Mouse (Mus musculus) brown adipose tissue, adult 24 weeks (tissue): ENCODE results near the gene Gprc5a. TPM values are rescaled to one million over a fixed set of nuclear protein-coding genes. Genes with fewer than 3 reads are reported as not detected.

Experiments used
- H3K27ac ChIP-seq: fragments of 200-500 bp; replicated peaks from 2 replicates; pipeline ENCODE4 v1.5.1; 2012; ENCODE audit warnings: low read depth, mild to moderate bottlenecking, low read length
- H3K4me1 ChIP-seq: fragments of 200-500 bp; 2 replicates; pipeline ENCODE4 v1.6.1; 2012; ENCODE audit warnings: low read length, mixed read lengths; ENCODE audit not compliant: control insufficient read depth, insufficient read depth, insufficient read length
- H3K4me3 ChIP-seq: fragments of 200-500 bp; 2 replicates; pipeline ENCODE4 v1.5.1; 2012; ENCODE audit warnings: low read depth, mild to moderate bottlenecking, low read length, moderate library complexity; ENCODE audit not compliant: insufficient read depth
- polyA plus RNA-seq: library from polyadenylated mRNA; stranded (reverse); fragments of >200 nt; gene quantifications from 2 replicates; pipeline ENCODE4 v1.2.4, GENCODE M21; 2012; ENCODE audit not compliant: missing spikeins, insufficient read depth, insufficient read length

Gprc5a gene
- polyA plus RNA-seq, 1 experiment: 0.67 TPM

GRCm38 (mm10) chr6:135090661-135091060, 25.2 kb downstream of the Gprc5a start:
- no peak overlapping the region for H3K27ac ChIP-seq
- H3K4me3 ChIP-seq: no peak overlapping the region
- H3K4me1 ChIP-seq: no peaks in the 10 kb centered on the region

GRCm38 (mm10) chr6:135092798-135093470, 27.5 kb downstream of the Gprc5a start:
- Histone ChIP-seq H3K4me1 (no peaks in the 10 kb centered on the region), H3K4me3 (no peak overlapping the region), H3K27ac (no peak overlapping the region)

- Histone ChIP-seq H3K4me1 (no peaks in the 10 kb centered on the region), H3K4me3 (no peak overlapping the region), H3K27ac (no peak overlapping the region)
These were observed 35.5 kb downstream of the Gprc5a start for GRCm38 (mm10) chr6:135100787-135101472.

- no peaks in the 10 kb centered on the region for H3K4me1 ChIP-seq
- no peak overlapping the region for H3K27ac ChIP-seq
- H3K4me3 ChIP-seq: no peak overlapping the region
These were observed 37.4 kb downstream of the Gprc5a start for GRCm38 (mm10) chr6:135102736-135103303.

- Histone ChIP-seq H3K4me3 (no peak overlapping the region), H3K27ac (no peak overlapping the region)
These were observed 41.6 kb downstream of the Gprc5a start for GRCm38 (mm10) chr6:135107014-135107413.

GRCm38 (mm10) chr6:135112411-135113113, 47.1 kb downstream of the Gprc5a start:
- no peak overlapping the region for H3K4me3 ChIP-seq

More at GRCm38 (mm10) chr6:135107014-135107413, 41.6 kb downstream of the Gprc5a start:
- H3K4me1 ChIP-seq: no peaks in the 10 kb centered on the region

GRCm38 (mm10) chr6:135113114-135113436, 47.6 kb downstream of the Gprc5a start:
- Histone ChIP-seq H3K27ac (no peak overlapping the region), H3K4me1 (no peaks in the 10 kb centered on the region), H3K4me3 (no peak overlapping the region)

More at GRCm38 (mm10) chr6:135112411-135113113, 47.1 kb downstream of the Gprc5a start:
- no peaks in the 10 kb centered on the region for H3K4me1 ChIP-seq
- H3K27ac ChIP-seq: no peak overlapping the region

- H3K4me1 ChIP-seq: no peaks in the 10 kb centered on the region
- H3K4me3 ChIP-seq: no peak overlapping the region
- no peak overlapping the region for H3K27ac ChIP-seq
These were observed 51.0 kb downstream of the Gprc5a start for GRCm38 (mm10) chr6:135116479-135116878.

GRCm38 (mm10) chr6:135118183-135118582, 52.7 kb downstream of the Gprc5a start, which contains the start of gene Gprc5d:
Gene Gprc5d, minus strand, starts transcription at chr6:135118283.
- no peak within 1 kb of the TSS for H3K4me3 ChIP-seq
- H3K4me1 ChIP-seq: no peaks in the 10 kb centered on the region
- no peak within 1 kb of the TSS for H3K27ac ChIP-seq

- Histone ChIP-seq H3K4me3 (no peak overlapping the region), H3K27ac (no peak overlapping the region)
These were observed 59.4 kb downstream of the Gprc5a start for GRCm38 (mm10) chr6:135124755-135125380.

GRCm38 (mm10) chr6:135133086-135133485, 67.6 kb downstream of the Gprc5a start:
- Histone ChIP-seq H3K4me1 (peaks cover 2% of the 10 kb centered on the region; the same call in 1 of the 2 replicates), H3K4me3 (no peak overlapping the region), H3K27ac (no peak overlapping the region)

More at GRCm38 (mm10) chr6:135124755-135125380, 59.4 kb downstream of the Gprc5a start:
- no peaks in the 10 kb centered on the region for H3K4me1 ChIP-seq

GRCm38 (mm10) chr6:135133486-135133885, 68.0 kb downstream of the Gprc5a start:
- H3K27ac ChIP-seq: no peak overlapping the region
- H3K4me1 ChIP-seq: peaks cover 2% of the 10 kb centered on the region; the same call in 1 of the 2 replicates
- H3K4me3 ChIP-seq: no peak overlapping the region
